In genomic region chr11:23256803-23257704, GRCm38 (mm10) we compare ENCODE assay signal across 7 mouse cellular contexts. TPM values are rescaled to one million over a fixed set of nuclear protein-coding genes. Genes with fewer than 3 reads are reported as not detected.
A peak's percentile ranks its signal among the peaks of the same experiment; 100 is the strongest.
DNase-seq lines count a peak whose midpoint lies in the region; ATAC-seq and TF ChIP-seq lines count a peak whose summit lies in the region.

No protein-coding gene starts in this region.

- H3K4me3 ChIP-seq in intestine, postnatal 0 days (ENCODE audit: low read depth, low read length): peak overlapping the region; percentile 99
- H3K4me3 ChIP-seq in midbrain, embryonic 11.5 days (ENCODE audit: low read depth, low read length): peak overlapping the region; percentile 98

- H3K4me1 ChIP-seq in intestine, postnatal 0 days (replicated peaks; ENCODE audit: control insufficient read depth, insufficient read depth, low read length): no peaks in the 10 kb centered on the region
- peaks cover 7% of the 10 kb centered on the region; the same call in 1 of the 2 replicates for H3K4me1 ChIP-seq in midbrain, embryonic 11.5 days (ENCODE audit: control insufficient read depth, insufficient read depth, low read length)

- ATAC-seq in intestine, postnatal 0 days: no peak
- no peak for ATAC-seq in midbrain, embryonic 11.5 days (ENCODE audit: low FRiP score)

- no peaks in the 10 kb centered on the region for H3K27me3 ChIP-seq in intestine, postnatal 0 days (replicated peaks; ENCODE audit: control insufficient read depth, insufficient read depth, low read length)
- H3K27me3 ChIP-seq in midbrain, embryonic 11.5 days (ENCODE audit: control insufficient read depth, insufficient read depth, low read length): no peaks in the 10 kb centered on the region

- peak overlapping the region; percentile 99 for H3K9ac ChIP-seq in intestine, postnatal 0 days (ENCODE audit: low read depth, low read length)
- H3K9ac ChIP-seq in midbrain, embryonic 11.5 days (ENCODE audit: low read length): peak overlapping the region; percentile 100

- intact Hi-C loops in left cerebral cortex, postnatal 4 days (cut with DNase I): loop anchor here (10.0 kb wide), 1 partner anchor 112 kb away; no protein-coding TSS in a partner anchor

- H3K4me2 ChIP-seq in intestine, postnatal 0 days (replicated peaks; ENCODE audit: low read depth): peak overlapping the region; percentile 77
- peak overlapping the region; percentile 85 for H3K4me2 ChIP-seq in midbrain, embryonic 11.5 days

- H3K36me3 ChIP-seq in intestine, postnatal 0 days (ENCODE audit: control insufficient read depth, insufficient read depth): 0 out of 2 replicates have a peak, but pooled peaks cover 2% of the 10 kb centered on the region
- no peaks in the 10 kb centered on the region for H3K36me3 ChIP-seq in midbrain, embryonic 11.5 days (ENCODE audit: control insufficient read depth, insufficient read depth, low read length)

- under 1% methylated on average over 48 of the region's 48 CpGs for WGBS in intestine, postnatal 0 days
- under 1% methylated on average over 48 of the region's 48 CpGs for WGBS in midbrain, embryonic 11.5 days

- H3K9me3 ChIP-seq in intestine, postnatal 0 days (ENCODE audit: control insufficient read depth): no peaks in the 10 kb centered on the region
- no peaks in the 10 kb centered on the region for H3K9me3 ChIP-seq in midbrain, embryonic 11.5 days (ENCODE audit: control insufficient read depth, low read length)

- DNase-seq in adrenal gland, adult 2 months: peak; percentile 86
- DNase-seq in embryo, embryonic 9.5 days (ENCODE audit: extremely low spot score): peak; percentile 69
- peak; percentile 27 to 66 for DNase-seq in gastrocnemius, postnatal 4 days (ENCODE audit: low spot score in 2 of 2)
- peak; percentile 59 for DNase-seq in left cerebral cortex, postnatal 4 days
- DNase-seq in midbrain, embryonic 11.5 days (ENCODE audit: low spot score, missing footprints): peak; percentile 95
- peak; percentile 84 for DNase-seq in skeletal muscle tissue, adult 2 months (ENCODE audit: low read depth, low spot score)

- no peak for TF ChIP-seq CTCF in intestine, postnatal 0 days (IDR thresholded peaks at IDR 0.05; ENCODE audit: low read depth)

- peak overlapping the region; percentile 100 for H3K27ac ChIP-seq in intestine, postnatal 0 days (ENCODE audit: low read depth, low read length)
- H3K27ac ChIP-seq in midbrain, embryonic 11.5 days (ENCODE audit: low read depth, low read length): peak overlapping the region; percentile 100

RNA-seq across cellular contexts. Expression of gene Xpo1, which starts 1.2 kb away (rescaled TPM):
- total RNA-seq in adrenal gland, adult 2 months (2021): 10 to 100 TPM; 54.1 to 57.3 TPM
- 3.7 and 4.1 TPM in 2 replicates for polyA plus RNA-seq in adrenal gland, adult 2 months (2012; rRNA removed)
- 10 to 100 TPM; 66.9 to 71.4 TPM for total RNA-seq in gastrocnemius, postnatal 4 days (2021)
- 16.7 and 17.0 TPM in 2 replicates for polyA plus RNA-seq in intestine, postnatal 0 days (2015; fragmentation: Nextera tagmentation; extraction: Ambion mirVana)
- total RNA-seq in left cerebral cortex, postnatal 4 days (2021): 100 to 1,000 TPM; 122 to 123 TPM
- polyA plus RNA-seq in midbrain, embryonic 11.5 days (2014; fragmentation: Nextera tagmentation; extraction: Ambion mirVana): 171 and 184 TPM in 2 replicates

RNA-seq across cellular contexts. Expression of gene Usp34, which starts 49.6 kb away (rescaled TPM):
- 10 to 100 TPM; 46.8 to 67.1 TPM for total RNA-seq in adrenal gland, adult 2 months (2021)
- polyA plus RNA-seq in adrenal gland, adult 2 months (2012; rRNA removed): 2.8 and 2.9 TPM in 2 replicates
- total RNA-seq in gastrocnemius, postnatal 4 days (2021): 10 to 100 TPM; 51.7 to 53.9 TPM
- 13.4 and 17.6 TPM in 2 replicates for polyA plus RNA-seq in intestine, postnatal 0 days (2015; fragmentation: Nextera tagmentation; extraction: Ambion mirVana)
- total RNA-seq in left cerebral cortex, postnatal 4 days (2021): 100 to 1,000 TPM; 138 to 139 TPM
- 31.7 and 34.3 TPM in 2 replicates for polyA plus RNA-seq in midbrain, embryonic 11.5 days (2014; fragmentation: Nextera tagmentation; extraction: Ambion mirVana)
